Mouse (Mus musculus) cerebral cortex, adult 2 months (tissue): ENCODE results near the gene Mdk.

Source experiments
- WGBS: fragments of 180-500 bp; shearing (Covaris S2); methylation state at CpG from one replicate; pipeline ENCODE4 v1.1.7; 2018; 5-methylcytosine and 5-hydroxymethylcytosine counted together

Gene Mdk

DNA sequence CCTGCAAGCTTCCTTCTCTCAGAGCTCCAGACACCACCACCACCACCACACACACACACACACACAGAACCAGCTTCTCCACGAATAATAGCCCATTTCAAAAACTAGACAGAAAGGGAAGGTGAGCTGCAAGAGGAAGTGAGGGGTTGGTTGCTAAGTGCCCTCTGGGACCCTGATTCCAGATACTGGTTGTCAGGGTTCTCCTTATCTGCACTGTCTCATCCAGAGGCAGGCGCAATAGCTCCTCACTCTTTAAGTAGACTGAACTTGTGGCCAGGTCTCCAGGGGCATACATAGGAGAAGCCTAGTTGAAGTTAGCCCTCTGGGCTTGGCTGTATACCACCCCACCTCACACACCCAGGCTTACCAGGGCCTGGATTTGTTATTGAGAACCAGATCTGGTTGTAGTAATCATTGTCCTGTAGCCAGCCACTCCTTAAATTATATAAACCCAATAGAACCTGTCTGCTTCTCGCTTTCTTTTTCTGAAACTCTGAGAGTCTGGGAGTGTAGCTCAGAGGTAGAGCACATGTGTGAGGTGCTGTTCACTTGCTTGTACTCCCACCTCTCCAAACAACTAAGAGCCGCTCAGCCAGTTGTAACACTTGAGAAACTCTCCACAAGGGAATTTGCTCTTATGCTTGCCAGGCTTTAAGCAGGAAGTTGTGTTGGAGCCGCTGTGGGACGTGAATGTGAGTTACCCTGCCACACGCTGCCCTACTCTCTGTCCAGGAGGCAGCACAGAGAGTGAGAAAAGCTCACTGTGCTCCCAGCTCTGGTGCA, 18.6 kb downstream of the Mdk start:
- 78% methylated on average over 7 of the region's 7 CpGs for WGBS

- WGBS, result 62% methylated on average over 3 of the region's 3 CpGs
Observed at GRCm38 (mm10) chr2:91912616-91913015, 19.5 kb downstream of the Mdk start.

DNA sequence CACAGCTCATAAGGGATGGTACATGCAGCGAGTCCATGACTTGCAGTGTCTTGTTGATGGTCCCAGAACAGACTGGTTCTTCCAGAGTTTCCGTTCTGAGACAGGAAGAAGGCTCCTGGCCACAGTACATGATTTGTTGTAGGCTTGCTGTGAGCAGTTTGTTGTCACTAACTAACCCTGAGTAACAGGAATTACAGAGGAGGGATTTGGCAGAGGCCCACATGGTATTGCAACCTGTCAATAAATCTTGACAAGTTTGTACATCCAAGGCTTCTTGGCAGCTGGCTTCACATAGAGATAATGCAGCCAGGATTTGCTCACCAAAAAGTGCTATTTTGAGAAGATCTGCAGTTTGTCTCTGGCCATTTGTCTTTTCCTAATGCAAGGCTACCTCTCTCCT, 26.0 kb downstream of the Mdk start:
- WGBS, result 77% methylated on average over 2 of the region's 2 CpGs

DNA sequence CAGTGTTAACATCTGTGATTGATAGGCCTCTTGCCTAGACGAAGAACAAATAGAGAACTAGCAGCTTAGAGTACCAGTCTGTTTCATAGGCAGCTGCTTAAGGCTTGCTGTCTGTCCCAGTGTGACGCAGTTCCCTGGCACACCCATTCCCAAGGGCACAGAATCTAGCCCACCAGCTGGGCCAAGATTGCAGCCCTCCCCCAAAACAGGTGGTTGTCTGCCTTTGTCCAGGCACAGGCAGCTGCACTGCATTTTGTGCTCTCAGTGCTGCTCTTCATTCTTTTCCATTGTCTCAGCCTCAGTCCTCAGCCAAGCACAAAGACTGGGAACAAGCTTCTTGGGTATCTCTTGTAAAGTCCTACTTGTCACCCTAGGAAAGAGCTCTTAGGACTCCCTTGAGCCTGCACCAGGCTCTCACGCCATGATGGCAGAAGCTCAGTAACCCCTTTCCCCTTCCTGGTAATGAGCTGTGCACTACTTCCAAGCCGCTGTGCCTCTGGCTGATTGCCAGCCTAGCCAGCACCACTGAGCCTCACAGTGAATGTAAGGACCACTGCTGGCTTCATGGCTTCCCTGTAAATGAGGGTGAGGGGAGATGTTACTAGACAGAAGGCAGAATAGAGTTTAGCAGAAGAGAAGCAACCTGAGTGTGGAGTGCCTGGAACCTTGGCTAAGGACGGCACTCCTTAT, 27.3 kb downstream of the Mdk start:
- WGBS, result 50% methylated on average over 5 of the region's 5 CpGs

GRCm38 (mm10) chr2:91903171-91903925, 28.7 kb downstream of the Mdk start:
- 58% methylated on average over 3 of the region's 3 CpGs for WGBS

GRCm38 (mm10) chr2:91902336-91902735, 29.8 kb downstream of the Mdk start:
- 58% methylated on average over 5 of the region's 5 CpGs for WGBS

DNA sequence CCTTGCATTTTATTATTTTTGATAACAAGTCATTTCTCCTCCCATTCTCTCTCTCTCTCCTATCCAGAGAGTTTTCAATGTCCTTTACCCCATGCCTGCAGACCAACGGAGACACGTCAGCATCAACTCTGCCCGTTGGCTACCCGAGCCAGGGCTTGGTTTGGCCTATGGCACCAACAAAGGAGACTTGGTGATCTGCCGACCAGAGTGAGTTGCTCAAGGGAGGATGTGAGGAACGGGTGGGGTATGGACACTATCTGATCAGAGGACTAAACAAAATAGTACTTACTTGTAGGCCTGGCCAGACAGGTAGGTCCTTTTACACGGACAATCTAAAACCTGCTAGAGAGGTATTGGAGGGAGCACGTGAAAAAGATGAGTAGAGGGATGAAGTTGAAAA, 31.7 kb downstream of the Mdk start:
- 93% methylated on average over 8 of the region's 8 CpGs for WGBS

DNA sequence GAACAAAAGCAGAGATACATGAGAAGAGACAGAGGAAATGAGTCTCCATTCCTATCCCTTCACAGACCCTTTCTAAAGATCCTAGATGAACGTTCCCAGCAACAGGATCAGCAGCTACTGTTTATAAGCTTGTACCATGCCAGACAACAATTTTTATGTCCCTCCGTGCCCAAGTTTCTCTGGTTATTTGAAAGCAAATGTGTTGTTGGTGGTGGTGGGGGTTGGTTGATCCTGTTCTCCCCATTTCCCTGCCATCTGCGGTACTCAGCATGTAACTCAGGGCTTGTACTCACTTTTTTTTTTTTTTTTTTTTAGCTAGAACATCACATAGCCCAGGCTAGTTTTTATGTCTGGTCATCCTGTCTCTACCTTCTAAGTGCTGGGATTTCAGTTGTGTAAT, 33.0 kb downstream of the Mdk start:
- WGBS, result 76% methylated on average over 3 of the region's 3 CpGs

- 94% methylated on average over 3 of the region's 3 CpGs for WGBS
Observed at GRCm38 (mm10) chr2:91895401-91895800, 36.7 kb downstream of the Mdk start.

- 88% methylated on average over 3 of the region's 3 CpGs for WGBS
Observed at GRCm38 (mm10) chr2:91894716-91895115, 37.4 kb downstream of the Mdk start.

- WGBS, result 75% methylated on average over 4 of the region's 4 CpGs
Observed at GRCm38 (mm10) chr2:91884616-91885015, 47.5 kb downstream of the Mdk start.

- 77% methylated on average over 4 of the region's 4 CpGs for WGBS
Observed at GRCm38 (mm10) chr2:91883961-91884360, 48.1 kb downstream of the Mdk start.
